Mouse (Mus musculus): ENCODE measurements at regions not wholly inside any gene's neighbourhood (a gene's known extent, or its start where the extent isn't known, plus 50 kb on each side); places are given as distances from the start of the nearest gene placed in this dataset.

DNA sequence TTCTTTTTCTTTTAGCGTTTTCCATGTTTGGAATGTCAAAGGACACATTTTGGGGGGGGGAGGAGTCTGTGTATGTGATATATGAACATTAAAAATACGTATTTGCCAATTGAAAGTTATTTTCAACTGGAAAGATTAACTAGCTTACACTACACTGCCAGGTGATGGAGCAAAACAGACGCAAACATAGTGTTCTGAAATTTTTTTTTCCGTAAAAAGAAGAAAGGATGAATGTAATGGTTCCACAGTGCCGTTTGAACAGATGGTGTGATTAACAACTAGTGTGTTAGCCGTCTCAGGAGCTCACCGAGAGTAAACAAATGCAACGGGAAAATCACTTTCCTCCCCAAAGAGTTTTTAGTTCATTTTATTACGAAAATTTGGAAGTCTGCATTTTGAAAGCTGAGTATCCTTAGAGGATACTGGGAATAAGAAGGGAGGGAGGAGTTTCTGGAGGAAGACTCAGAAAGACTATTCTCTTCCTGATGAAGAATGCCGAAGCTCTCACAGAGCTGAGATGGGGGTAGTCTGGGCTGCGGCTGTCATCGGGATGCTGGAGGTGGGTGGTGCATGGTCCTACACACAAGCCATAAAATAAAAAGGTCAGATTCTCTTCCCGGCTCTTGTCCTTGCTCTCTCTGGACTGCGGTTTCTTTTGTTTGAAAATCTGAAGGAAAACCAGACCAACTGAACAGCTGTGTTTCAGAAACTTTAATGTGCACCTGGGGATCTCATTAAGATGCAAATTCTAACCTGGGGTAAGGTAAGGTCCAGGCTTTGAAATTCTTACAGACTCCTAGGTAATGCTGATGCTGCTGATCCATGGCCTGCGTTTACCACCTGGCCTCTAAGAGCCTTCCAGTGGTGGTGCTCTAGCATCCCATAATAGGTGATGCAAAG is 175.5 kb upstream of the Tank start:
- peak overlapping the region; percentile 56; the same call in 1 of the 2 replicates for H3K27ac ChIP-seq (ENCODE audit: insufficient read depth, low read depth, low read length)
- peak; percentile 9 for DNase-seq
- peaks cover 5% of the 10 kb centered on the region for H3K4me1 ChIP-seq (ENCODE audit: control insufficient read depth, insufficient read depth, low read length)
- TF ChIP-seq POLR2A (IDR thresholded peaks at IDR 0.05; ENCODE audit: low read depth, low read length), result no peak
- TF ChIP-seq CTCF (conservative IDR thresholded peaks at IDR 0.05; ENCODE audit: insufficient read depth, insufficient read length, low read depth, low read length), result no peak
- H3K36me3 ChIP-seq (ENCODE audit: control insufficient read depth, insufficient read depth, low read length), result no peaks in the 10 kb centered on the region
- H3K27me3 ChIP-seq (replicated peaks; ENCODE audit: control insufficient read depth, insufficient read depth, low read length), result no peaks in the 10 kb centered on the region
- H3K4me3 ChIP-seq (ENCODE audit: insufficient read depth, low read depth, low read length), result no peak overlapping the region
- WGBS, result 11% methylated on average over 15 of the region's 15 CpGs

DNA sequence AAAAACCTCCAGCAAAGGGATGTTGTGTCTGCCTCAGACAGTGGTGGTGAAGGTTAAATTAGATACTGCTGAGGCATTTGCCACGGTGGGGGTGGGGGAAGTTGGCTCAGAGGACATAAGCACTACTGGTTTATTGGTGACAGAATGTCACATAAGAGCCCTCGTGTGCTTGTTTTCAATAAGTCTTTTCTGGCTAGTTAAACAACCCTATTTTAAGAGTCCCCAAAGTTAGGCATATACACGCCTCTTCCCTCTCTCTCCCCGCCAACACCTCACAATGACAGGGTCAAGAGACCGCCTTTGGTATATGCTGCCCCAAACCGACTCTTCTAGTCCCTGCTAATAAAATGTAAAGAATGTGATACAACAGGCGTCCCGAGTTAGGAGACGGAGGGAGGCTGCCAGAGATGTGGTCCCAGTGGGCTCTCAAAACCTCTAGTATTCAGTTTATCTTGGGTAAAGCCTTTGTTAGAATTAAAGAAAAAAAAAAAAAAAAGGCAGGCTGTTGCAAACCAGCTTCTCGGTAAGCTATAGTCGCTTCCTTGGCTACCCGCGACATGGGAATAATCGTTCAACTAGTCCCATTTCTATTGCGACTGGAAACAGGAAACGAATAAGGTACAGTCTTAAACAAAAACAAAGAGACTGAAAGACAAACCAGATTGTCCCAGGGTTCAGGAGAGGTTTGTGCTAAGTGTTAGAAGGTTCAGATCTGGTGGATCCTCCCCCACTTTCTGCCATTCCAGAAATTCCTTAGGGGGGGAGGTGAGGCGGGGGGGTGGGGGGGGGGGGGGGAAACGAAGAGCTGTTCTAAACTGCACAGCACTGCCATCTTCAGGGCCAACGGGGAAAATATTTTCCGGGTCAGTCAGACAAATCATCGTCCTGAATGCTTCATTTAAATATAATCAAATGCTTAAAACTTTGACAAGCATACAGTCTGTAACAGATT is 176.5 kb upstream of the Tank start:
- Histone ChIP-seq H3K36me3 (ENCODE audit: control insufficient read depth, insufficient read depth, low read length) (no peaks in the 10 kb centered on the region), H3K27ac (ENCODE audit: insufficient read depth, low read depth, low read length) (peak overlapping the region; percentile 84), H3K27me3 (replicated peaks; ENCODE audit: control insufficient read depth, insufficient read depth, low read length) (no peaks in the 10 kb centered on the region), H3K4me1 (ENCODE audit: control insufficient read depth, insufficient read depth, low read length) (peaks cover 5% of the 10 kb centered on the region), H3K4me3 (ENCODE audit: insufficient read depth, low read depth, low read length) (peak overlapping the region; percentile 35)
- DNase-seq, result peak; percentile 87
- TF ChIP-seq CTCF (conservative IDR thresholded peaks at IDR 0.05; ENCODE audit: insufficient read depth, insufficient read length, low read depth, low read length), result peak; percentile 44
- no peak for TF ChIP-seq POLR2A (IDR thresholded peaks at IDR 0.05; ENCODE audit: low read depth, low read length)
- 4% methylated on average over 21 of the region's 21 CpGs for WGBS

DNA sequence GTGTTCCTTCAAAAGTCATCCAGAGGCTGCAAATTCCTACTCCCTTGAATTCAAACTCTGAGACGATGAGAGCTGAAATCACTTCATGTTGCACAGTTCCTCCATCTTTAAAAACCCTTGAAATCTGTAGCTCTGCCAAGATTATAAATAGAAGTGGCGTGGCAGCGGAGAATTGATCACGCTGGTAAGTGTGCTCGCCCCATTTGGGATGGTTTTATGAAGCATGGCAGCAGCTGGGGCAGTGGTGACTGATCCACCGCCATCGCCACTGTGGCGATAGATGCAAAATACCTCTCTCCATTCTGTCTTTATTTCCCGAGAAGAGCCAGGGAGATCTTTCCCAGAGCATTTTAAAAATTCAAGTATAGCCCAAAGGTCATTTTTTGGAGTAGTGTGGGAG is 179.8 kb upstream of the Tank start:
- no peak for TF ChIP-seq CTCF (conservative IDR thresholded peaks at IDR 0.05; ENCODE audit: insufficient read depth, insufficient read length, low read depth, low read length)
- TF ChIP-seq POLR2A (IDR thresholded peaks at IDR 0.05; ENCODE audit: low read depth, low read length), result no peak
- Histone ChIP-seq H3K4me1 (ENCODE audit: control insufficient read depth, insufficient read depth, low read length) (peaks cover 5% of the 10 kb centered on the region), H3K4me3 (ENCODE audit: insufficient read depth, low read depth, low read length) (no peak overlapping the region), H3K27ac (ENCODE audit: insufficient read depth, low read depth, low read length) (no peak overlapping the region), H3K27me3 (replicated peaks; ENCODE audit: control insufficient read depth, insufficient read depth, low read length) (no peaks in the 10 kb centered on the region), H3K36me3 (ENCODE audit: control insufficient read depth, insufficient read depth, low read length) (no peaks in the 10 kb centered on the region)
- 73% methylated on average over 9 of the region's 9 CpGs for WGBS
- DNase-seq, result no peak

DNA sequence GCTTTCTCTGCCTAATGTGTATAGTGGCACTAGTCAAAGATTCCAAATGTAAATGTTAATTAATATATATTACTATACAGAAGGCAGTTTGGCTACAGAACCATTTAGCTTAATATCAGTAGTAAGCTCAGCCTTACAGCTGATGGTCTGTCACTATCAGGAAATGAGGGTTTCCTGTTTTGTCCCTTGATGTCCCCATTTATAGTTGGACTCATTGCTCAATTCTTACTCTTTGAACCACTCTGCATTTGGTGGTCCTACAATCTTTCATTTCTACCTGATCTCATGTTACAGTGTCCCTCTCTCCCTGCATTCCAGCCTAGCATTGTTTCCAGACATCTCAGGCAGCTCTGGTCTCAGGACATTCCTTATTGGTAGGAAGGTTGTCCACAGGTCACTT is 188.8 kb upstream of the Tank start:
- Histone ChIP-seq H3K27me3 (replicated peaks; ENCODE audit: control insufficient read depth, insufficient read depth, low read length) (no peaks in the 10 kb centered on the region), H3K4me3 (ENCODE audit: insufficient read depth, low read depth, low read length) (no peak overlapping the region), H3K4me1 (ENCODE audit: control insufficient read depth, insufficient read depth, low read length) (no peaks in the 10 kb centered on the region), H3K27ac (ENCODE audit: insufficient read depth, low read depth, low read length) (no peak overlapping the region), H3K36me3 (ENCODE audit: control insufficient read depth, insufficient read depth, low read length) (no peaks in the 10 kb centered on the region)
- no peak for DNase-seq
- no peak for TF ChIP-seq POLR2A (IDR thresholded peaks at IDR 0.05; ENCODE audit: low read depth, low read length)
- TF ChIP-seq CTCF (conservative IDR thresholded peaks at IDR 0.05; ENCODE audit: insufficient read depth, insufficient read length, low read depth, low read length), result no peak

DNA sequence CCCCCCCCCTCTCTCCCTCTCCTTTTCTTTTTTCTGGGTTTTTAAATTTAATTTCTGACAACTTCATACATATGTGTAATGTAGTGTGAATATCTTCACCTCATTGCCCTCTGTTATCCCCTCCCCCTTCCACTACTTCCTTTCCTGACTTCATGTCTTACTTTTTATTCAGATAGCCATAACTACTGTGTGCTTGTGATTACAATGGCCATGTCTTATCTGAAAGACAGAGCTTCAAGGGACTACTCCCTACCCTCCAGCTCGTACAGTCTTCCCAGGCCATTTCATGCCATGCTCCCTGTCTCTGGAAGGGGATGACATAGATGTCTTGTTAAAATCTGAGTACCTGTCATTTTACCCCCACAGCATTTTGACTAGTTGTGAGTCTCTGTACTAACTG is 189.2 kb upstream of the Tank start:
- DNase-seq, result no peak
- no peaks in the 10 kb centered on the region for H3K4me1 ChIP-seq (ENCODE audit: control insufficient read depth, insufficient read depth, low read length)
- no peak overlapping the region for H3K4me3 ChIP-seq (ENCODE audit: insufficient read depth, low read depth, low read length)
- TF ChIP-seq POLR2A (IDR thresholded peaks at IDR 0.05; ENCODE audit: low read depth, low read length) (no peak), CTCF (conservative IDR thresholded peaks at IDR 0.05; ENCODE audit: insufficient read depth, insufficient read length, low read depth, low read length) (no peak)
- H3K27me3 ChIP-seq (replicated peaks; ENCODE audit: control insufficient read depth, insufficient read depth, low read length), result no peaks in the 10 kb centered on the region
- no peaks in the 10 kb centered on the region for H3K36me3 ChIP-seq (ENCODE audit: control insufficient read depth, insufficient read depth, low read length)
- 79% methylated on average over 1 of the region's 1 CpGs for WGBS
- H3K27ac ChIP-seq (ENCODE audit: insufficient read depth, low read depth, low read length), result no peak overlapping the region

DNA sequence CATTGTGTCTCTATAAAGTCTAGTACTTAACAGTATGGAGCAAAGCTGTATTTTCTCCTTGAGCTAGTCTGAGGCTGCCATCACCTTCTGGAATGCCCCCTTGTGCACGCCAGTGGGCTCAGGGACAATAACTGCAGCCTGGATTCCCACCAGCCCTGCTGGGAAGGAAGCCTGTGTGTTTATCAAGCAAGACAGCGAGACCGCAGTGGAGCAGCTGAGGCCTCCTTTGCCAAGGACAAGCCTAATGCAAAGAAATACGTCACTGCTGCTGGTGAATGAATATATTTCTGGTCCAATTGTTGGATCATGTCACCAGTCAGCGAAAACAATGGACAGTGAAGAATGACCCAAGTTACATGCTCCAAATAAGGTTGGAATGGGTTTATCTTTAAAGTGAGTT is 190.8 kb upstream of the Tank start:
- no peak for TF ChIP-seq POLR2A (IDR thresholded peaks at IDR 0.05; ENCODE audit: low read depth, low read length)
- no peak for TF ChIP-seq CTCF (conservative IDR thresholded peaks at IDR 0.05; ENCODE audit: insufficient read depth, insufficient read length, low read depth, low read length)
- no peak overlapping the region for H3K4me3 ChIP-seq (ENCODE audit: insufficient read depth, low read depth, low read length)
- DNase-seq, result no peak
- no peaks in the 10 kb centered on the region for H3K36me3 ChIP-seq (ENCODE audit: control insufficient read depth, insufficient read depth, low read length)
- whole genome bisulfite sequencing, result 82% methylated on average over 5 of the region's 5 CpGs
- H3K27me3 ChIP-seq (replicated peaks; ENCODE audit: control insufficient read depth, insufficient read depth, low read length), result no peaks in the 10 kb centered on the region
- no peaks in the 10 kb centered on the region for H3K4me1 ChIP-seq (ENCODE audit: control insufficient read depth, insufficient read depth, low read length)
- no peak overlapping the region for H3K27ac ChIP-seq (ENCODE audit: insufficient read depth, low read depth, low read length)

DNA sequence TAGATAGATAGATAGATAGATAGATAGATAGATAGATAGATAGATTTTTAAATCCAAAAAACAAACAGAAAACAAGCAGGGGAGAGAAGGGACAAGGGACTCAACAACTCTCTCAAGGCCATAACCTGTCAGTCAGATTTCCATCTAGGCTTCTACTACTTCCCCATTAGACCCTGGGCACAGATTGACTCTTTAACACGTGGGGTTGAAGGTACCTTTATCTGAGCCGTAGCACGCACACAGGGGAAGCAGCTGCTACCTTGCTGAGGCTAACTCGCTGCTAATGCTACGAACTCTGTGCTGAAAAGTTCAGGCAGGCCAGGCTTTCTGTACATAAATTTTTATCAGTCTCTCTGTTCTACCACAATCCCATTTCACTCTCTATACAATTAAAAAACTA is 191.4 kb upstream of the Tank start:
- Histone ChIP-seq H3K4me3 (ENCODE audit: insufficient read depth, low read depth, low read length) (no peak overlapping the region), H3K36me3 (ENCODE audit: control insufficient read depth, insufficient read depth, low read length) (no peaks in the 10 kb centered on the region), H3K27me3 (replicated peaks; ENCODE audit: control insufficient read depth, insufficient read depth, low read length) (no peaks in the 10 kb centered on the region), H3K27ac (ENCODE audit: insufficient read depth, low read depth, low read length) (no peak overlapping the region), H3K4me1 (ENCODE audit: control insufficient read depth, insufficient read depth, low read length) (no peaks in the 10 kb centered on the region)
- 80% methylated on average over 5 of the region's 5 CpGs for WGBS
- no peak for TF ChIP-seq CTCF (conservative IDR thresholded peaks at IDR 0.05; ENCODE audit: insufficient read depth, insufficient read length, low read depth, low read length)
- no peak for TF ChIP-seq POLR2A (IDR thresholded peaks at IDR 0.05; ENCODE audit: low read depth, low read length)
- no peak for DNase-seq

Data from kidney, adult 2 months (tissue).